Mouse (Mus musculus): ENCODE measurements around the gene Snrnp70. TPM values are rescaled to one million over a fixed set of nuclear protein-coding genes. Genes with fewer than 3 reads are reported as not detected.

Snrnp70 gene
- polyA plus RNA-seq, 1 experiment from 2014 or later = 166 TPM

GRCm38 (mm10) chr7:45328841-45329475, 66.6 kb downstream of the Snrnp70 start:
- Histone ChIP-seq H3K4me3 (replicated peaks) (no peak overlapping the region), H3K4me2 (no peak overlapping the region), H3K9ac (replicated peaks) (no peak overlapping the region), H3K27me3 (replicated peaks) (no peaks in the 10 kb centered on the region), H3K27ac (replicated peaks) (no peak overlapping the region), H3K4me1 (peaks cover 14% of the 10 kb centered on the region), H3K9me3 (replicated peaks) (no peaks in the 10 kb centered on the region), H3K36me3 (peaks cover 5% of the 10 kb centered on the region; the same call in 1 of the 2 replicates)
- 76% methylated on average over 13 of the region's 13 CpGs for WGBS
- ATAC-seq (ENCODE audit: low FRiP score) = no peak

Other genes starting within 250 kb of the Snrnp70 start
- 81.7 and 82.9 TPM in 2 replicates for gene Pih1d1, start 241.4 kb downstream of the Snrnp70 start, polyA plus RNA-seq (2015; fragmentation: Nextera tagmentation; extraction: Ambion mirVana)
- gene Aldh16a1, start 241.2 kb downstream of the Snrnp70 start, polyA plus RNA-seq (2015; fragmentation: Nextera tagmentation; extraction: Ambion mirVana) = 19.5 and 26.8 TPM in 2 replicates
- 0.37 and 0.55 TPM in 2 replicates for gene Slc17a7, start 231.8 kb downstream of the Snrnp70 start, polyA plus RNA-seq (2015; fragmentation: Nextera tagmentation; extraction: Ambion mirVana)
- gene Gfy, start 216.2 kb downstream of the Snrnp70 start, polyA plus RNA-seq (2015; fragmentation: Nextera tagmentation; extraction: Ambion mirVana) = not detected in 2 replicates
- gene Pth2, start 214.7 kb downstream of the Snrnp70 start, polyA plus RNA-seq (2015; fragmentation: Nextera tagmentation; extraction: Ambion mirVana) = not detected in 2 replicates
- gene Ccdc155, start 190.8 kb downstream of the Snrnp70 start, polyA plus RNA-seq (2015; fragmentation: Nextera tagmentation; extraction: Ambion mirVana) = 0.36 and 0.60 TPM in 2 replicates
- gene Dkkl1, start 183.6 kb downstream of the Snrnp70 start, polyA plus RNA-seq (2015; fragmentation: Nextera tagmentation; extraction: Ambion mirVana) = 15.6 and 17.7 TPM in 2 replicates
- 28.9 and 44.5 TPM in 2 replicates for gene Tead2, start 180.0 kb downstream of the Snrnp70 start, polyA plus RNA-seq (2015; fragmentation: Nextera tagmentation; extraction: Ambion mirVana)
- 1.7 and 12.4 TPM in 2 replicates for gene Cd37, start 156.6 kb downstream of the Snrnp70 start, polyA plus RNA-seq (2015; fragmentation: Nextera tagmentation; extraction: Ambion mirVana)
- gene Slc6a16, start 154.7 kb downstream of the Snrnp70 start, polyA plus RNA-seq (2015; fragmentation: Nextera tagmentation; extraction: Ambion mirVana) = 0.67 and 0.78 TPM in 2 replicates
- not detected in 2 replicates for gene Slc6a21, start 118.2 kb downstream of the Snrnp70 start, polyA plus RNA-seq (2015; fragmentation: Nextera tagmentation; extraction: Ambion mirVana)
- gene Trpm4, start 62.0 kb downstream of the Snrnp70 start, polyA plus RNA-seq (2015; fragmentation: Nextera tagmentation; extraction: Ambion mirVana) = 9.4 and 12.0 TPM in 2 replicates
- gene Hrc, start 60.5 kb downstream of the Snrnp70 start, polyA plus RNA-seq (2015; fragmentation: Nextera tagmentation; extraction: Ambion mirVana) = 0.75 and 0.79 TPM in 2 replicates
- gene Ppfia3, start 28.7 kb downstream of the Snrnp70 start, polyA plus RNA-seq (2015; fragmentation: Nextera tagmentation; extraction: Ambion mirVana) = 27.3 and 29.5 TPM in 2 replicates
- gene Lin7b, start 25.2 kb downstream of the Snrnp70 start, polyA plus RNA-seq (2015; fragmentation: Nextera tagmentation; extraction: Ambion mirVana) = 48.2 and 58.3 TPM in 2 replicates
- 0.08 and 0.09 TPM in 2 replicates for gene Kcna7, start 9.9 kb upstream of the Snrnp70 start, polyA plus RNA-seq (2015; fragmentation: Nextera tagmentation; extraction: Ambion mirVana)
- gene Ntf5, start 18.0 kb upstream of the Snrnp70 start, polyA plus RNA-seq (2015; fragmentation: Nextera tagmentation; extraction: Ambion mirVana) = 0.91 TPM in 1 of 2 replicates, not detected in the other
- 0.24 TPM in 1 of 2 replicates, not detected in the other for gene Lhb, start 25.1 kb upstream of the Snrnp70 start, polyA plus RNA-seq (2015; fragmentation: Nextera tagmentation; extraction: Ambion mirVana)
- 21.7 and 24.0 TPM in 2 replicates for gene Gys1, start 39.1 kb upstream of the Snrnp70 start, polyA plus RNA-seq (2015; fragmentation: Nextera tagmentation; extraction: Ambion mirVana)
- 92.7 and 114 TPM in 2 replicates for gene Ruvbl2, start 42.4 kb upstream of the Snrnp70 start, polyA plus RNA-seq (2015; fragmentation: Nextera tagmentation; extraction: Ambion mirVana)
- gene Ftl1, start 64.1 kb upstream of the Snrnp70 start, polyA plus RNA-seq (2015; fragmentation: Nextera tagmentation; extraction: Ambion mirVana) = 4,883 and 5,335 TPM in 2 replicates
- gene Bax, start 71.2 kb upstream of the Snrnp70 start, polyA plus RNA-seq (2015; fragmentation: Nextera tagmentation; extraction: Ambion mirVana) = 224 and 236 TPM in 2 replicates
- gene Tulp2, start 86.1 kb upstream of the Snrnp70 start, polyA plus RNA-seq (2015; fragmentation: Nextera tagmentation; extraction: Ambion mirVana) = 0.15 and 0.59 TPM in 2 replicates
- not detected in 2 replicates for gene Gm45808, start 91.1 kb upstream of the Snrnp70 start, polyA plus RNA-seq (2015; fragmentation: Nextera tagmentation; extraction: Ambion mirVana)
- 4.2 and 4.8 TPM in 2 replicates for gene Dhdh, start 93.1 kb upstream of the Snrnp70 start, polyA plus RNA-seq (2015; fragmentation: Nextera tagmentation; extraction: Ambion mirVana)
- gene Nucb1, start 114.7 kb upstream of the Snrnp70 start, polyA plus RNA-seq (2015; fragmentation: Nextera tagmentation; extraction: Ambion mirVana) = 140 and 158 TPM in 2 replicates
- 17.8 and 18.4 TPM in 2 replicates for gene Ppp1r15a, start 130.5 kb upstream of the Snrnp70 start, polyA plus RNA-seq (2015; fragmentation: Nextera tagmentation; extraction: Ambion mirVana)
- 4.3 and 4.7 TPM in 2 replicates for gene Plekha4, start 130.6 kb upstream of the Snrnp70 start, polyA plus RNA-seq (2015; fragmentation: Nextera tagmentation; extraction: Ambion mirVana)
- 0.93 TPM in 1 of 2 replicates, not detected in the other for gene Hsd17b14, start 159.2 kb upstream of the Snrnp70 start, polyA plus RNA-seq (2015; fragmentation: Nextera tagmentation; extraction: Ambion mirVana)
- gene Bcat2, start 174.4 kb upstream of the Snrnp70 start, polyA plus RNA-seq (2015; fragmentation: Nextera tagmentation; extraction: Ambion mirVana) = 25.4 and 31.9 TPM in 2 replicates
- gene Fgf21, start 219.7 kb upstream of the Snrnp70 start, polyA plus RNA-seq (2015; fragmentation: Nextera tagmentation; extraction: Ambion mirVana) = 0.17 and 2.3 TPM in 2 replicates
- 0.69 TPM in 1 of 2 replicates, not detected in the other for gene Fut1, start 221.5 kb upstream of the Snrnp70 start, polyA plus RNA-seq (2015; fragmentation: Nextera tagmentation; extraction: Ambion mirVana)
- gene Izumo1, start 226.1 kb upstream of the Snrnp70 start, polyA plus RNA-seq (2015; fragmentation: Nextera tagmentation; extraction: Ambion mirVana) = 0.14 TPM in 1 of 2 replicates, not detected in the other
- 15.4 and 17.6 TPM in 2 replicates for gene Rasip1, start 231.7 kb upstream of the Snrnp70 start, polyA plus RNA-seq (2015; fragmentation: Nextera tagmentation; extraction: Ambion mirVana)
- 4.5 and 5.6 TPM in 2 replicates for gene Mamstr, start 244.2 kb upstream of the Snrnp70 start, polyA plus RNA-seq (2015; fragmentation: Nextera tagmentation; extraction: Ambion mirVana)